Mouse (Mus musculus) layer of hippocampus, adult 9-11 months (tissue): Measurements from ENCODE around the gene Hmga1b.
"Not testable (repeated sequence)": the region's sequence is repeated elsewhere in the genome, so short reads cannot be mapped to it uniquely, and the experiment has no call there.

Experiments
- DNase-seq: peaks from one replicate; pipeline ENCODE4 v3.0.0; 2022

The Hmga1b gene

DNA sequence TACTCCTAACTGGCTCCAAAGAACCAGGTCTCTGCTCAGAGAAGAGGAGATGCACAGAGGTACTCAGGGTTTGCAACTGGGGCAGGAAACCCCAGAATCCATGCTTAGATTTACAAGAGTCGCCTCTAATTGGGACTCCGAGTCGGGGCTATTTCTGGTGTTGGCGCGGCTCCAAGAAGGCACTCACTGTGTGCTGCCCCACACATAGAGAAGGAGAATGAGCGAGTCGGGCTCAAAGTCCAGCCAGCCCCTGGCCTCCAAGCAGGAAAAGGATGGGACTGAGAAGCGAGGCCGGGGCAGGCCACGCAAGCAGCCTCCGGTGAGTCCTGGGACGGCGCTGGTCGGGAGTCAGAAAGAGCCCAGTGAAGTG is at the start of gene Hmga1b:
Gene Hmga1b (plus strand): TSS at position 123 of the 370 bp plus-strand sequence.
- DNase-seq = not testable (repeated sequence)

DNA sequence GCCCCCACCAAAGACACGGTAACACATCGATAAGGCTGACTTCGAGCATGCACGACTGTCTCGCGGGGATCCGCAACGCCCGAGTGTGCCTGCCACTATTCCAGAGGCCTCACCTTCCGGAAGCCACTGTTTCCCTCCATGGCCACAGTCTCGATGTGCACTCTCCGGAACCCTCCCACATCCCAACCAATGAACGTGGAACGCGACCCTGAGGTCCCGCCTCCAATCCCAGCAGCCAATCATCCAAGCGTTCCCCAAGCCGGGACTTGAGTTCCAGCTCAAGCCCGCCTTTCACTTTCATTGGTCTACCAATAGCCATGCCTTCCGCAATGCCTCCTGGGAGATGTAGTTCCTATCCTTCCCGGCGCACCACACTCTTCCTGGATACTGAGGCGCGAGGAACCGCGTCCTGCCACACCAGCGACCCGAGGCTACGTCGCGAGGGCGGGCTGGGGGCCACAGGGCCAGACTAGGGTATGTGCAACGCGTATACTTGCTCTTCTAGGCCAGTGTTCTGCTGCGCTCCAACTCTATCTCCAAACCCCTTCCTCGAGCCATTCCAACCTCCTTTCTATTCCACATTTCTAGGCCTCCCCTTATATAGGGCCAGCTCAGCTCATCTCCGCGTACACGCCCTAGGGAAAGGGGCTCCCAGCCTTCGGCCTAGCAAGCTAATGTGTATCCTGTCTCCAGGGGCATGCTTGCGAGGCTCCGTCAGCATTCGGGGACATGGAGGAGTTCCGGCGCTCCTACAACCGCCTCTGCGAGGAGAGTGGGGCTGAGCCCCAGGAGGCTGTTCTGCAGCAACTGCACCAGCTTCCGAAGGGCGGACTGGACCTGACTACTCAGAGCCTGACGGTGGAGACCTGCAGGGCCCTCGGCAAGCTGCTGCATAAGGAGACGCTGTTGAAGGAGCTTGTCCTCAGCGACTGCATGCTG is 48.7 kb upstream of the Hmga1b start, which contains the start of the genes Cenpx and Lrrc45:
Gene Cenpx (minus strand): TSS at position 159 of the 939 bp plus-strand sequence.
Gene Lrrc45 (plus strand): TSS at position 346 of the 939 bp plus-strand sequence.
- DNase-seq = peak; percentile 98

DNA sequence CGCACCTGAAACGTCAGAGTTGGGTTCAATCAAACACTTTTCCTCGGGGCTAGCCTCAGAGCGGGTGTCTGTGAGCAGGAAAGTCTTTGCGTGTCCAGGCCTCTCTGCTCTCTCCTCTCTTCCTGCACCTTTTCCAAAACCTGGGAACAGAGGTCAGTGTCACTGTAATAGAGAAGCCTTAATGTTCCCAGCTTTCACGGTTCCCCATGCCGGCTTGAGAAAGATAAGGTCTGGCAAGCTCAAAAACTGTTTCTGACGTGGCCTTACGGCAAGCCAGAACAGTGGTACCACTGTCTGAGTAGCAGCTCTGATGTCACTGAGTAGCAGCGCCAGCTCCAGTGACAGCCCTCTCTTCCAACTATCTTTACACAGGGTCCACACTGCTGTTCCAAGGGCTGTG is 48.0 kb upstream of the Hmga1b start:
- no peak for DNase-seq

DNA sequence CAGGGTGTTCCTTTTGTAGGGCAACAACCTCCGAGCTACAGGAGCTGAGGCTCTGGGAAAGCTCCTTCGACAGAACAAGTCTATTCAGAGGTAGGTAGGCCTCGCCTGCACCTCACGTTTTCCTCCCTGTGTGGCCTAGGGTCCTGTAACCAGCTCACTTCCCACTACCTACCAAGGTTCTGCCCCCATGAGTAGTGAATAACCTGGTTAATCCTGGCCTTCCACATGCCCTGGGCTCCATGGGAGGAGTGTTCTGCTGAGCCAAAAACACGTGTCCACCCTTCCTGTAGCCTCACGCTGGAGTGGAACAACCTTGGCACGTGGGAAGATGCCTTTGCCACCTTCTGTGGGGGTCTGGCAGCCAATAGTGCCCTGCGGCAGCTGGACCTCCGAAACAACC is 47.5 kb upstream of the Hmga1b start:
- DNase-seq = no peak

DNA sequence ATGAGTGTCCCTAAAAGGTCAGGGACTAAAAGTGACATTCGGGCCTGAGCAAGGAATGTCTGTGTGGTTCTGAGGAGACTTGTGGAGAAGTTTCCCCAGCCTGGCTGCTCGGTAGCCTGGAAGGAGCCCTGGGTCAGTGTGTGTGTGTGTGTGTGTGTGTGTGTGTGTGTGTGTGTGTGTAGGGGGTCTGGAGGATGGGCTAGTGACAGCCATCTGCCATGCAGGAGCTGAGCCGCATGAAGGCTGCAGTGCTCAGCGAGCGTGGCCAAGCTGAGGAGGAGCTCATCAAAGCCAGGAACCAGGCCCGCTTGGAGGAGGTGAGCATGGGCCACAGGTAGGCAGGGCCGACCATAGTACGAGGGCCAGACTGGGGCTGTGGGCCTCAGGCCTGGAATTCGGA is 43.4 kb upstream of the Hmga1b start:
- DNase-seq = no peak

DNA sequence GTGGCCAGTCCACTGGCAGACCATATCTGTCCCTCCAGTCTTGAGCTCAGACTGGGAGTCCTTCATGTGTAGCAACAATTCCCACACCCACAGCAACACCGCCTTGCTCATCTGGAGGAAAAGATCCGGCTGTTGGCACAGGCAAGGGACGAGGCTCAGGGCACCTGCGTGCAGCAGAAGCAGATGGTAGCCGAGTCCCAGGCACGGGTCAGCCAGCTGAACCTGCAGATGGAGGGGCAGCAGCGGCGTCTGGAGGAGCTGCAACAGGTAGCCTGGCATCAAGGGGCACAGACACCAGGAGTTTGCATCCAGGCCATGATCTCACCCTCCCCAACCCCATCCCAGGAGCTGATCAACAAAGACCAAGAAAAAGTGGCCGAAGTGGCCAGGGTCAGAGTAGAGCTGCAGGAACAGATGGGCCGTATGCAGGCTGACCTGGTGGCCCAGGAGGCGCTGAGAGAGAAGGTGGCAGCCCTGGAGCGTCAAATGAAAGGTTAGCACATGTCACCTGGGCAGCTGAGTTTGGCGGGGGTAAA is 42.7 kb upstream of the Hmga1b start:
- no peak for DNase-seq

DNA sequence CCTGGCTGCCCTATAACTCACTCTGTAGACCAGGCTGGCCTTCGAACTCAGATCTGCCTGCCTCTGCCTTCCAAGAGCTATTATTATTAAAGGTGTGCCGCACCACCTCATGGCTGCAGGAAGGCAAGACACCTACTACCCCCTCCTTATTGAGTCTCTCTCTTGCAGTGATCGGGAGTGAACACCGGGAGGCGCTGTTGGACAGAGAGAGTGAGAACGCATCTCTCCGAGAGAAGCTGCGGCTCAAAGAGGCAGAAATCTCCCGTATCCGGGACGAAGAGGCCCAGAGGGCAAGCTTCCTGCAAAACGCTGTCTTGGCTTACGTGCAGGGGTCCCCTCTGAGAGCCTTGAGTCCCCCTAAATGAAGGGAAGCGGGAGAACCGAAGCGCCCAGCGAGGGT is 42.1 kb upstream of the Hmga1b start:
- DNase-seq = peak; percentile 82

DNA sequence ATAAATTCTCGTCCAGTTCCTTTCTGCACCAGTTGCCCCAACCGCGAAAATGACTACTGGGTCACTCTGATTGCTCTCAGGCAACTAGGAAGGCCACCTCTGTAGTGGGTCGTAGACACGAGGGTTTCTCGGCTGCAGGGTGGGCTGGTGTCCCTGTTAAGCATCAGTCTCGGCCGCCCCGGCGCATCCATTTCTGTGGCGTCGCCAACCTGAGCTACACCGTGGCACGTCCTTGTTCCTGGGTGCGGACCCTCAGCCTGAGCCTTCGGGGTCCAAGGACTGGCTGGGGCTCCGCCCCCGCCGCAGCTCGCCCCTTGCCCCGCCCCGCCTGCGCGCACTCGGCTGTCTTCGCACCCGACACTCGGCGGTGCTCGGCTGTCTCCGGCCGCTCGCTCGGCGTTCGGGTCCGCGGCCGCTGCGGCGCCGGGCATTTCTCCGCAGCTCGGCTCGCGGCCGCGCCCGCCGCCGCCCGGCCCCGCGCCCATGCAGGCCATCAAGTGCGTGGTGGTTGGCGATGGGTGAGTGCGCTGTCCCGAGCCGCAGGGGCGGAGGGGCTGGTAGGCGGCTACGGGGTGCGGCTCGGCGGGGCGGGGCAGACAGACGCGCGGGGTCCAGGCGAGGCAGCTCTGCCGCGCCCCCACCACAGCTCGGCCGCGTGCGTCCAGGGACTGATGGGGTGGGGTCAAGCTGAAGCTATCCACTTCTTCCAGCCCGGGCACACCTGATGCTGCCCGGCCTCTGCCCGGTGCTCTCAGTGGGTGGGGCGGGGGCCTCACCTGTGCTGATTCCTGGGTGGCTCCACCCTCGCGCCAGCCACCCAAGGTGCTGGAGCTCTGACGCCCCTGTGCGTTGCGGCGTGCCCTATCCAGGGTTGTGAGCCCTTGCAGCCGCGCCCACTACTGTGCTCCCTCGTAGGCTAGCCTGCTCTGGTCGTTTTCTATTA is 41.2 kb upstream of the Hmga1b start, which contains the start of gene Rac3:
Gene Rac3 (plus strand): TSS at position 347 of the 943 bp plus-strand sequence.
- DNase-seq = no peak

DNA sequence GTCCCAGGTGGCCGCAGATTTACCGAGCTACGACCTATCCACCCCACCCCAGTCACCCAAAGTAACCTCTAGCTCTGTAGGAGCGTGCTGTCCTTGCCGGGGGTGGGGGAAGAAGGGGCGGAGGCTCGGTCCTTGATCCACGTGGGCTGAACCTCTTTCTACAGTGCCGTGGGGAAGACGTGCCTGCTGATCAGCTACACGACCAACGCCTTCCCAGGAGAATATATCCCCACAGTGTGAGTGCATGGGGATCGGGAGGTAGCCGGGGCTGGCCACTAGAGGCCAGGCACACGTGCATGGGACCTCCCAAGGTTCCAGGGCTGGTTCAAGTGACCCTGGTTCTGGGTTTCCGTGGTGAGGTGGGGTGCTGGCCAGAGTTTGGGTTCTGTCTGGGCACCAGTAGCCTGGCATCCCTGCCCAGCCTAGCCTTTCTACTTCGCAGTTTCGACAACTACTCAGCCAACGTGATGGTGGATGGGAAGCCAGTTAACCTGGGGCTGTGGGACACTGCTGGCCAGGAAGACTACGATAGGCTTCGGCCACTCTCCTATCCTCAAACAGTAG is 40.4 kb upstream of the Hmga1b start:
- no peak for DNase-seq

DNA sequence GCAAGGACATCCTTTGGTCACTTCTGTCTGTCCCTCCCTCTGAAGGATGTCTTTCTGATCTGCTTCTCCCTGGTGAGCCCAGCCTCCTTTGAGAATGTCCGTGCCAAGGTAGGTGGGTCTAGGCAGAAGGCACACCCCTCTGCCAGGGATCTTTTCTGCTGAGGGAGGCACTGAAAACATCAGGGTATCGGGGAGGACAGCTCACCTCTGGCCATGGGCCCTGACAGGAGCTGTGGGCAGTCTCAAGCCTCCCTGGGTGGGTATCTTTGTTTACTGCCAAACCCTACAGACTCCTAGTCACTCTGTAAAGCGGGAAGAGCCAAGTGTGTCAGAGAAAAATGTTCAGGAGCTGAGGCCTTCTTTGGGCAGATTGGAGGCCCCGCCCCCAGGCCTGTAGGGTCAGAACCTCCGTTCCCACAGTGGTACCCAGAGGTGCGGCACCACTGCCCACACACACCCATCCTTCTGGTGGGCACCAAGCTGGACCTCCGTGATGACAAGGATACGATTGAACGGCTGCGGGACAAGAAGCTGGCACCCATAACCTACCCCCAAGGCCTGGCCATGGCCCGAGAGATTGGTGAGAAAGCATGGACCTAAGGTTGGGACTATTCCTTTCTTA is 39.7 kb upstream of the Hmga1b start:
- no peak for DNase-seq

DNA sequence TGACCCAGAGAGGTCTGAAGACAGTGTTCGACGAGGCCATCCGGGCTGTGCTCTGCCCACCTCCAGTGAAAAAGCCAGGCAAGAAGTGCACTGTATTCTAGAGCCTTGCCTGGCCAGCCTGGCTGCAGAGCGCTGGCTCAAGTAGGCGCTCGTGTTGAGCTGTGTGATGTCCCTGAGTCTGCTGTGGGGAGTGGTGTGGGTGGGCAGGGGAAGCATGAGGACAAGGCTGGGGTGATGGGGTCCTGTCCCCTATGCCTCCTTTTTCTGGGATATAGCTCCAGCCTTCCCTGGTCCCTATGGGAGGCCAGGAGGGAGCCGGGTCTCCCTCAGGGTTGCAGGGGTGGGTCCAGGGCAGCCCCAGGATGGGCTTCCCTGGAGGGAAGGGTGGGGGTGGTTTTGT is 39.1 kb upstream of the Hmga1b start:
- DNase-seq = no peak

DNA sequence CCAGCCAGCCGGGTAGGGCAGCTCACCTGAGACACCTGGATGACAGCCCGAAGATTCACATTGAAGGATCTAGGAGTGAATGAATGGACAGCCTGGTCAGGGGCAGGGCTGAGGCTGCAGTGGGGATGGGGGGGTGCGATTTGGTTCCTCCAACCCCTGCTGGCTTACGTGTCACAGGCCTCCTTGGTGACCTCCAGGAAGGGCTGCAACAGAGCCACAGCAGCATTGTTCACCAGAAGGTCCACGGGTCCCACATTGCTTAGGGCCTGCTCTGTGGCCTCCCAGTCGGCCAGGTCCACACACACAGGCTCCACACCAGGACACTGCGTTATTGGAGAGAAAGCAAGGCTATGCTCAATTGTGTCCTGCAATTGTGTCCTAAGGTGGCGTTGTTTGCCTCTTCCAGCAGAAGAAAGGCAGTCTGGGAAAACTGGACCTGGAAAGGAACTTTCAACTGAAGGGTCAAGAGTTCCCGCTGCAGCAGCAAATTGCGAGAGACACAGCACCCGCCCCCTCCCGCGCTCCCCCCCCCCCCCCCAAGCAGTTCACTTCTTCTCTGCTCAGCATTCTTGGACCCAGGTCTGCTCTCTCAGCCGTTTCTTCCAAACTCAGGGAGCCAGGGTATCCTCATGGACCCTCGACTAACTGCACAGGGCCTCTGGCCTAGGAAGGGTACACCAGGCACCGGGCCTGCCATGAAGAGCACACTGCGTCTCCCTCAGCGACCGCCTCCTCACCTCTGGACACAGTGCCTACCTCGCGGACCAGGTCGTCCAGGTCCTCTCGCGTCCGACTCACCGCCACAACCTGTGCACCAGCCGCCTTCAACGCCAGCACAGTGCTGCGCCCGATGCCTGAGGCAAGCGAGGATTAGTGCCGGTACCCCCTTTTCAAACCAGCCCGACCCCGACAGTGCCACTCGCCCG is 36.1 kb upstream of the Hmga1b start:
- no peak for DNase-seq

DNA sequence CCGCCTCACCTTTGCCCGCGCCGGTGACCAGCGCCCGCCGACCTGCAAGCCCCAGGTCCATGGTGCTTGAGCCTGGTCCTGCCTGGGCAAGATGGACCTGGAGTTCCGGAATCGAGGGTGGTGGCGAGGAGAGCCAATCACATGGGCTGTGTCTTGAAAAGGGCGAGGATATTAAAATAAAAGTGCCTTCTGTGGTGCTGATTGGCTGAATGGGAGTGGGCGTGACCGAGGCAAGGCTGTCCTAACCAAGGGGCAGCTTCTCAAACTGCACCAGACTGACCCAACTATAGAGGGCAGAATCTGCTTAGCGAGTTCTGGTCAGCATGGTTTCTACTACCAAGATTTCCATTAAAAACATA is 35.4 kb upstream of the Hmga1b start, which contains the start of gene Dcxr:
Gene Dcxr (minus strand): TSS at position 113 of the 359 bp plus-strand sequence.
- DNase-seq = peak; percentile 92

DNA sequence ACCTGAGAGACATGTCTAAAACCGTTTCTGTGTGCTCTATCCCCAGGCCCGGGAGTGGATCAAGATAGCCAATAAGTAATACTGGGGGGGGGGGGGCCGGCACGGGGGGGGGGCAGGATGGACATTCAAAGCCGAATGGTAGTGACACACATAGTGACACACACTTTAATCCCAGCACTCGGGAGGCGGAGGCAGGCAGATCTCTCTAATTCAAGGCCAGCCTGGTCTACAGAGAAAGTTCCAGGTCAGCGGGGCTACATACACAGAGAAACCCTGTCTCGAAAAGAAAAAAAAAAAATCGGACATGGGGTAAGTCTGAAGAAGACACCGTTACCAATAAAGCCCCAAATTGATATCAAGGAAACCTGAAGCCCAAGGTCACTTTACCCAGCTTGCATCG is 35.0 kb upstream of the Hmga1b start:
- DNase-seq = no peak

DNA sequence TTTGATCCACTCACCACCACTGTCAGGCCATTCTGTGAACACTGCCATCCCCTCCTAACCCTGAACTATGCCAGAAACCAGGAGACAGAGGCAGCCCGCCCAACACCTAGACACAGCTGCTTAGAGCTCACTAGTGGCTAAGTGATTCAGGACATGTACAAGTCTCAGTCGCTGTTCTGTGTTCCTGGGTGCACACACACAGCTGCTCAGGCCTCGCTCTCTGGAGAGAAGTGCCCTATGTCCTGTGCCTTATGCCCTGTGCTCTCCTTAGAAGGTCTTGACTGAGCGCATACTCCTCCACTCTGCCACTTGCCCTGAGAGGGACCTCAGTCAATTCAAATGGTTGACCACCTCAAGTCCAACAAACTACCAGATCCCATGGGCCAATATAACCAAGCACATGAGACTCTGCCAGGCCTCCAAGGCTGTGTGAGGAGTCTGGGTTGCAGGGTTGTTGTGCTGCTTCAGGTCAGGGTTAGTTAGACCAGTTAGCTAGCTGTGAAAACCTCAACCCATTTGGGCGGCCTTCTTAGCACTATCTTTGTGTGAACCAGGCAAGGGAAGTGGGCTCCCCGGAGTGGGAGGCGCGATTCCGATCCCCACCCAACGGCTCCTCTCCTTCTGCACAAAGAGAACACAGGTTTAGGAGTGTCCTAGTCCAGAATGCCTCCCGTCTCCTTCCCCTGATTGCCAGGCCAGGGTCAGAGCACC is 33.9 kb upstream of the Hmga1b start:
- DNase-seq = no peak

DNA sequence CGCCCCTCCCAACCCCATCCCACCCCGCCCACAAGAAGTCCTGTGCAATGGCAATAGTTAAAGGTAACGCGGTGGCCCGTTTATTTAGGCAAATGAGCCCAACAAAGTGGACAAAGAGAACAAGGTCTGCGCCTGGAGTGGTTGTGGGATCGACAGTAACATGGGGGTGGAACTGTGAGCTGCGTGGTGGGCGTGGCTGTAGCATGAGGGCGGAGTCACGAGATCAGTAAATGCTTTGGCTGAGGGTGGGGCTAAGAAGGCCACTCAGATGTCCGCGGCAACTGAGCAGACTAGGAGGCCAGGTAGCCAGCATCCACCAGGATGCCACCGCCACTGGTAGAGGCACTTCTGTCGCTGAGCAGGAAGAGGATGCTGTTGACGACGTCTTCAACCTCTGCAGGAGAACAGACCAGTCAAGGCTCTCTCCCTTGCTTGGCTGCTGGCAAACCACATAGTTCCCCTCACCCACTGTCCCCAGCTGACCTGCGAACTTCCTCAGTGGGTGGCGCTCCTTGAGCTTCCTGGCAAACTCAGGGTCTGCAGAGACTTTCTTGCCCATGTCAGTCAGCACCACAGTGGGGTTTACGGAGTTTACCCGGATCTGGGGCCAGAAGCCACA is 33.1 kb upstream of the Hmga1b start:
- not testable (repeated sequence) for DNase-seq

DNA sequence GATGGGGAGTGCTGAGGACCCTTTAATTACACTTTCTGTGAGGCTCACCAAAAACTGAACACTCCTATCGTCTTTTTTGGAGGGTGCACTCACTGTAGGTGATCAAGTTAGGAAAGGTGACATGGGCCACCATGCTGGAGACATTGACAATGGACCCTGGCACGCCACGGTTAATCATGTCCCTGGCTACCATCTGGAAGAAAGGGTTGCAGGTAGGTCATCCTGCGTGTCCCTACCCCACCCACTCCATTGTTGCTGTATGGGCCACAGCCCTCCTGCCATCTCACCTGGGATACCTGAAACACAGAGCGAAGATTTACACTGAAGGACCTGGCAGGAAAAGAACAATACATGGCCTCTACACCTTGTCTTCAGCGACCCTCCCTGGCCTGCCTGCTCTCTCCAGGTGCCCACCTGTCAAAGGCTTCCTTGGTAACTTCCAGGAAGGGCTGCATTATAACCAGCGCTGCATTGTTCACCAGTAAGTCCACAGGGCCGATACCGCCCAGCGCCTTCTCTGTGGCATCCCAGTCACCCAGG is 32.2 kb upstream of the Hmga1b start:
- DNase-seq = no peak

DNA sequence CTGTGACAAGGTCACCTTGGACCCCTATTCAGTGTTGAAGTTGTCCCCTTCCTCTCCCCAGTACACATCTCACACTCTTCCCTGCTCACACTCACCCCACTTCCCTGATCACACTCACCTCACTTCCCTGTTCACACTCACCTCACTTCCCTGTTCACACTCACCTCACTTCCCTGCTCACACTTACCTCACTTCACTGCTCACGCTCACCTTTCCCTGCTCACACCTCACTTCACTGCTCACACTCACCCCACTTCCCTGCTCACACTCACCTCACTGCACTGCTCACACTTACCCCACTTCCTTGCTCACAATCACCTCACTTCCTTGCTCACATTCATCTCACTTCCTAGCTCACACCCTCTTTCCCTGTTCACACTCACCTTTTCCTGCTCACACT is 31.2 kb upstream of the Hmga1b start:
- no peak for DNase-seq

DNA sequence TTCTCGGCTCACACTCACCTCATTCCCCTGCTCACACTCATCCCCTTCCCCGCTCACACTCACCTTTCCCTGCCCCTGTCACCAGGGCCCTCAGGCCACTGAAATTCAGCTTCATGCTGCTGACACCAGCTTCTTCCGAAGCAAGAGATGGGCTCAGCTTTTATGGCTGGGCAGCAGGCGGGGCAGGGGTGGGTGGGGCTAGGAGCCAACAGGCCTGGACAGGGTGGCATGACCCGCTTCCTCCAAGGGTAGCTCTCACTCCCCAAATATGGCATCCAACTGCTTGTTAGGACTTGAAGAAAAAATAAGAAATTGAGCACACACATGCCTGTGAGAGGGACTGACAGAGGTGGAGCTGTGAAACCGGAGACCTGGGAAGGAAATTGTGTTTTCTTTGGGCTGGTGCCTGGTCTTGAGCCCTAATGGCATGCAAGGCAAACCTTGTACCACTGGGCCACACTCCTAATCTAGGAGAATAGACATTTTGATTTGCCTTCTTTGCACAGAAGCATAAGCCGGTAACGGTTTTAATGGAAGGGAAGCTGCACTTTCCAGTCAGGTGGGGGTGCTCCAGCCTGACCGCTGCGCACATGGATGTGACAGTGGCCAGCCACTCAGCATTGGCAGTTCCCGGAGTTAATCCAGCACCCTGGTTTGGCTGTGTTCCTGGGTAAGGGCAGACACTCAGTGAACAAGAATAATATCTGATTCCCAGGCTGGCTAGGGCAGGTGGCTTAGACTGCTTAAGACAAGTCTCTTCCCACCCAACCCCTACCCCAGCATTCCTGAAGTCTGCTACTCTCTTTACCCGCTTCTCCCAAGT is 30.5 kb upstream of the Hmga1b start, which contains the start of gene Cbr2:
Gene Cbr2 (minus strand): TSS at position 257 of the 823 bp plus-strand sequence.
- DNase-seq = no peak
